Mouse (Mus musculus): ENCODE measurements at regions not wholly inside any gene's neighbourhood (a gene's known extent, or its start where the extent isn't known, plus 50 kb on each side); places are given as distances from the start of the nearest gene placed in this dataset.

GRCm38 (mm10) chr15:41193240-41193639 lies 1059.1 kb downstream of the 9330182O14Rik start:
- no peak for TF ChIP-seq CTCF (IDR thresholded peaks at IDR 0.05; ENCODE audit: control insufficient read depth, insufficient read depth, low read length)
- no peak for TF ChIP-seq POLR2A (IDR thresholded peaks at IDR 0.05; ENCODE audit: borderline replicate concordance, control insufficient read depth, low read depth, low read length)
- H3K27ac ChIP-seq (ENCODE audit: control insufficient read depth, insufficient read depth, low read depth, low read length, poor library complexity): no peak overlapping the region
- no peaks in the 10 kb centered on the region for H3K4me1 ChIP-seq (ENCODE audit: control insufficient read depth, insufficient read depth, low read length)
- 25% methylated on average over 3 of the region's 3 CpGs for WGBS
- no peak overlapping the region for H3K4me3 ChIP-seq (replicated peaks; ENCODE audit: control insufficient read depth, low read depth, low read length)

- Histone ChIP-seq H3K4me1 (ENCODE audit: control insufficient read depth, insufficient read depth, low read length) (no peaks in the 10 kb centered on the region), H3K27ac (ENCODE audit: control insufficient read depth, insufficient read depth, low read depth, low read length, poor library complexity) (no peak overlapping the region), H3K4me3 (replicated peaks; ENCODE audit: control insufficient read depth, low read depth, low read length) (no peak overlapping the region)
- WGBS: 87% methylated on average over 1 of the region's 1 CpGs
- TF ChIP-seq CTCF (IDR thresholded peaks at IDR 0.05; ENCODE audit: control insufficient read depth, insufficient read depth, low read length) (no peak), POLR2A (IDR thresholded peaks at IDR 0.05; ENCODE audit: borderline replicate concordance, control insufficient read depth, low read depth, low read length) (no peak)
Observed at GRCm38 (mm10) chr15:41223801-41224200, 1089.6 kb downstream of the 9330182O14Rik start.

GRCm38 (mm10) chr15:41232406-41233060 lies 1098.4 kb downstream of the 9330182O14Rik start:
- Histone ChIP-seq H3K4me3 (replicated peaks; ENCODE audit: control insufficient read depth, low read depth, low read length) (no peak overlapping the region), H3K27ac (ENCODE audit: control insufficient read depth, insufficient read depth, low read depth, low read length, poor library complexity) (no peak overlapping the region), H3K4me1 (ENCODE audit: control insufficient read depth, insufficient read depth, low read length) (no peaks in the 10 kb centered on the region)
- TF ChIP-seq CTCF (IDR thresholded peaks at IDR 0.05; ENCODE audit: control insufficient read depth, insufficient read depth, low read length) (no peak), POLR2A (IDR thresholded peaks at IDR 0.05; ENCODE audit: borderline replicate concordance, control insufficient read depth, low read depth, low read length) (no peak)
- 56% methylated on average over 2 of the region's 2 CpGs for WGBS
